Mouse (Mus musculus) liver, postnatal 0 days (tissue): ENCODE measurements at regions not wholly inside any gene's neighbourhood (a gene's known extent, or its start where the extent isn't known, plus 50 kb on each side); places are given as distances from the start of the nearest gene placed in this dataset.

Experiments used
- ATAC-seq: fragments of 200-750 bp; cut with Nextera tagmentation; 2 replicates; pipeline ENCODE4 v1.8.0; 2017; ENCODE audit warnings: mild to moderate bottlenecking, moderate library complexity
- DNase-seq: peaks from one replicate; pipeline ENCODE4 v3.0.0-alpha.2; 2016
- H3K27ac ChIP-seq: fragments of 300-500 bp; sonication (generic); 2 replicates; pipeline ENCODE4 v1.5.1; 2014; ENCODE audit warnings: antibody characterized with exemption, moderate library complexity, mild to moderate bottlenecking, low read depth
- H3K27me3 ChIP-seq: fragments of 300-500 bp; sonication (generic); 2 replicates; pipeline ENCODE4 v1.6.1; 2014; ENCODE audit warnings: low read length, control low read depth, mixed read lengths; ENCODE audit not compliant: insufficient read depth
- H3K36me3 ChIP-seq: fragments of 300-500 bp; sonication (generic); replicated peaks from 2 replicates; pipeline ENCODE4 v1.6.1; 2014; ENCODE audit warnings: mild to moderate bottlenecking, control low read depth, low read length, moderate library complexity, mixed read lengths; ENCODE audit not compliant: insufficient read depth
- H3K4me1 ChIP-seq: fragments of 300-500 bp; sonication (generic); 2 replicates; pipeline ENCODE4 v1.6.1; 2014; ENCODE audit warnings: antibody characterized with exemption, mild to moderate bottlenecking, control low read depth; ENCODE audit not compliant: insufficient read depth
- H3K4me2 ChIP-seq: fragments of 300-500 bp; sonication (generic); 2 replicates; pipeline ENCODE4 v1.6.1; 2014; ENCODE audit warnings: low read depth, mild to moderate bottlenecking, low read length, moderate library complexity, mixed read lengths
- H3K4me3 ChIP-seq: fragments of 300-500 bp; sonication (generic); 2 replicates; pipeline ENCODE4 v1.5.1; 2014; ENCODE audit warnings: low read depth, low read length
- H3K9ac ChIP-seq: fragments of 300-500 bp; sonication (generic); replicated peaks from 2 replicates; pipeline ENCODE4 v1.6.1; 2014; ENCODE audit warnings: mild to moderate bottlenecking, moderate library complexity
- H3K9me3 ChIP-seq: fragments of 300-500 bp; sonication (generic); 2 replicates; pipeline ENCODE4 v1.6.1; 2016; ENCODE audit warnings: mild to moderate bottlenecking, control low read depth, low read length, mixed read lengths
- CTCF ChIP-seq: sonication (generic); IDR thresholded peaks from 2 replicates; pipeline ENCODE4 v1.5.1; 2016; ENCODE audit warnings: antibody characterized with exemption, low read depth
- EP300 ChIP-seq: IDR thresholded peaks from 2 replicates; pipeline ENCODE4 v1.6.1; 2016; ENCODE audit warnings: antibody characterized with exemption, low read depth, mild to moderate bottlenecking
- WGBS: fragments of 180-500 bp; shearing (Covaris S2); extraction: QIAGEN DNeasy Blood & Tissue Kit; methylation state at CpG from one replicate; pipeline ENCODE4 v1.1.7; 2014; ENCODE audit not compliant: insufficient replicate concordance; 5-methylcytosine and 5-hydroxymethylcytosine counted together

DNA sequence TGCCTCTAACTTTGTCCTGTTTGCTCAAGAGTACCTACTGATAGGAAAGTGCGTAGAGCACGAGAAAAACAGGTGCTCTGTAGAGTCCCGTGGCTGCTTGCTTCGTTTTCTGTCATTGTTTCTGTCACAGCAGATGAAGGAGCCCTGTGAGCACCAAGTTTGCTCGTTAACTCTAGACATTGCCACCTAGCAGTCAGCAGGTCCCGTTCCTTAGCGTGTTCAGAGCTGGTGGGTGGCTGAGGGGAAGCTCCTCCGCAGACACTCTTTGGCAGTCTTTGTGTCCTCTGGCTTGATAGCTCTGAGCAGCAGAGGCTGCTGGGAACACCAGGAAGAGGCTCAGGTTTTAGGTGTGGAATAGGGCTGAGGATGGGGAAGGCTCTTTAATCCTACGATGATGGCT, 1063.8 kb downstream of the Car8 start:
- TF ChIP-seq EP300 (no peak), CTCF (no peak)
- DNase-seq = no peak
- Histone ChIP-seq H3K4me2 (no peak overlapping the region), H3K27me3 (no peaks in the 10 kb centered on the region), H3K4me1 (no peaks in the 10 kb centered on the region), H3K36me3 (no peaks in the 10 kb centered on the region), H3K9me3 (no peaks in the 10 kb centered on the region), H3K9ac (no peak overlapping the region), H3K4me3 (no peak overlapping the region), H3K27ac (no peak overlapping the region)
- 68% methylated on average over 9 of the region's 9 CpGs for WGBS
- no peak for ATAC-seq

DNA sequence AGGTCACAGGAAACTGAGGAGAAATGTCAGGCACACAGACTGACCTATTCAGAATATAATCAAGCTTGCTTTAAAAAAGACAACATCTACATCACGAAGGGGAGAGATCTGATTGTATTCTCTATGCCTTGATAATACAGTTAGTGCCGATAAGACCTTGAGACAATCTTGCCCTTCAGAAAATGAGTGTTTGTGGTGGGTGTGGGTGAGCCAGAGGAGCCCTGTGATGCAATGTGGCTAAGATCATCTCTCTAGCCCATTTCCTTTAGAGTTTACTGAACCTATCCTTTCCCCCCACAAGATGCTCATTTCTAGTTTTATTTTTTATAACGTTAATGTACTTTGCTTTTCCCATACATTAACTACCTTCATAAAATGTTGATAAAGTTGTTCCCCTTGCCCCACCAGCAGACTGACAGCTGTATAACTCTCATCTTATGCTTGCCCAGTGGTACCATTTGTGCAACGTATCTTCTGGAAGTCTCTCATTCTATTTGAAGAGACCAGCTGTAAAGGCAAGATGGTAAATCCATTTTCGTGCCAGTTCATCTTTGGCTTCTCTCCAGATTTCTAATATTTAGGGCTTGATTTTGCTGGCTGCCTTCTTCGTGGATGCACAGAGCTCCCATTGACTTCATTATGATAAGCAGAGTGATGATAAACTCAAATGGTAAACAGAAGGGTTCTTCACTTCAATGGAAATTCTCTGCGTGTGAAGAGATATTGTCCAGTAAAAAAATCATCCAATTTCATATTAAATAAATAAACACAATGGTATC, 1066.1 kb downstream of the Car8 start:
- Histone ChIP-seq H3K4me1 (no peaks in the 10 kb centered on the region), H3K4me3 (no peak overlapping the region), H3K27ac (no peak overlapping the region), H3K9me3 (no peaks in the 10 kb centered on the region), H3K4me2 (no peak overlapping the region), H3K9ac (no peak overlapping the region), H3K27me3 (no peaks in the 10 kb centered on the region), H3K36me3 (no peaks in the 10 kb centered on the region)
- WGBS = 72% methylated on average over 7 of the region's 7 CpGs
- TF ChIP-seq CTCF (no peak), EP300 (no peak)
- DNase-seq = no peak
- ATAC-seq = no peak

DNA sequence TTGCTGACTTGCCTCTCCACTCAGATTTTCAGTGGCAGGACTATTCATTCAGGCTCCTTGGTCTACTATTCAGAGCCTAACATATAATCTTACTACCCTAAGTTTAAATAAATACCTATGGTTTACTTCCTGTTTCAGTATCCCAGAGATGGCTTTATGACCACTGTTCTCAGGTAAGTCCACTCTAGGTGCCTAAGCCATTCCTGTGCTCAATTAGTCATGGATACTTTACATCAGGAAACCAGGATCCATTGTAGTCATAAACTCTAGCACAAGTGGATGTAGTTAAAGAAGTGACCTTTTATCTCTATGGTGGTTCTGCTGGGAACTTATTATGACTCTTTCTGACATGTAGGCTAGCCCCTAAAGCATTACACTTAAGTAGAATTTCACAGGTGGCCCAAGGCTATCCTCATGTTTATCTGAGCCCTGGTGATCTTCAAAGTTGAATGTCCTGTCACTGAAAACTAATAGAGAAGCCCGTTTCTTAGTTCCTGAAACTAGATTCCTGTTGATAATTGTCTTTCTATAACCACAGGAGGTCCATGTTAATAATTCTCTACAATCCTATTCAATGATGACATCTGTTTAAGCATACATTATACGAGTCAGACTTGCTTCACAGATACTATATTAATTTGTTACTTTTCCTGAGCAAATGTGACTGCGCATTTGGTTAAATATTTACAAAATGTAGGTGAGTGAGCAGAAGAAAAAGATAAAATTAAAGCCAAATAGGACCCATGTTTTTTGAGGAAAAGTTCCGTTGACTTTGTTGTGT, 1067.0 kb downstream of the Car8 start:
- DNase-seq (no peak), ATAC-seq (no peak)
- WGBS = 65% methylated on average over 4 of the region's 4 CpGs
- Histone ChIP-seq H3K9ac (no peak overlapping the region), H3K9me3 (no peaks in the 10 kb centered on the region), H3K4me1 (no peaks in the 10 kb centered on the region), H3K27ac (no peak overlapping the region), H3K27me3 (no peaks in the 10 kb centered on the region), H3K36me3 (no peaks in the 10 kb centered on the region), H3K4me3 (no peak overlapping the region), H3K4me2 (no peak overlapping the region)
- TF ChIP-seq CTCF = no peak

DNA sequence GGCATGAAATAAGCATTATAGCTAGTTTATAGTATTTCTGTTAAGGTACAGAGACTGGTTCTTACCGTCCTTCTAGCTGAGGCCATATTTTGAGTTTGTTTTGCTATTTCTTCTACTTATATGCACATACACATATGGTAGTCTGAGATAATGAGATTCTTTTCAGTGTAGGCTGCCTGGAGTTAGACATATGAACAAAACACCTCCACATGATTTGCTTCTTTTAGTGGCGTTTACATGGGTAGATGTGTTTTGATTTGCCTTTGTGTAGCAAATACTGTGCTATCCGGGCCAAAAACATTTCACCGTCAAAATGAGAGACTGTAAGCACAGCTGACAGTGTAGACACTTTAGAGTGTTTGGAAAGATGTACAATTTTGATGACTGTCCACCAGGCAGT, 1077.4 kb downstream of the Car8 start:
- ATAC-seq = no peak
- no peaks in the 10 kb centered on the region for H3K9me3 ChIP-seq

DNA sequence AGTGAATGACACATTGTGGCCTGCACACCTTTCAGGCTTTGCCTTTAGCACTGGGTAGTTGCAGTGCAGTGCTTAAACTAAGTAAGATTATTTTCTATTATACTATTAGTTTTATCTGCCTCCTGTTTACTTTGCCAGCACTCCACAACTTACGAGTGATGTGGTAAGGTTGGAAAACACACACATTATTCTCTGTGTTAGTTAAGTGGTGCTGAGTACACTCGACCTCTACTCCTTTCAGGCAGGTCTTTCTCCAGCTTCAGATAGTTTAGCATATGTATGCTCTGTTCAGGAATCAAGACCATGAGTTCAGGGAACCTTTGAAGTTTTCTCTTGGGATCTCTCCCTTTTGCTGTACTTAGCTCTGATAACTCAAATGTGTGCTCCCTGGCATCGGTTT, 1081.0 kb downstream of the Car8 start:
- Histone ChIP-seq H3K36me3 (no peaks in the 10 kb centered on the region), H3K4me1 (no peaks in the 10 kb centered on the region), H3K9me3 (no peaks in the 10 kb centered on the region), H3K4me2 (no peak overlapping the region), H3K27ac (no peak overlapping the region), H3K27me3 (no peaks in the 10 kb centered on the region), H3K9ac (no peak overlapping the region), H3K4me3 (no peak overlapping the region)
- TF ChIP-seq CTCF (no peak), EP300 (no peak)
- ATAC-seq (no peak), DNase-seq (no peak)
- WGBS = 61% methylated on average over 3 of the region's 3 CpGs

More for the DNA sequence above, 1077.4 kb downstream of the Car8 start:
- TF ChIP-seq CTCF = no peak
- TF ChIP-seq EP300 = no peak
- WGBS = 85% methylated on average over 4 of the region's 4 CpGs
- no peaks in the 10 kb centered on the region for H3K4me1 ChIP-seq
- no peak overlapping the region for H3K9ac ChIP-seq
- no peak overlapping the region for H3K4me2 ChIP-seq
- DNase-seq = no peak
- no peak overlapping the region for H3K27ac ChIP-seq
- H3K4me3 ChIP-seq = no peak overlapping the region
- H3K36me3 ChIP-seq = no peaks in the 10 kb centered on the region
- no peaks in the 10 kb centered on the region for H3K27me3 ChIP-seq

DNA sequence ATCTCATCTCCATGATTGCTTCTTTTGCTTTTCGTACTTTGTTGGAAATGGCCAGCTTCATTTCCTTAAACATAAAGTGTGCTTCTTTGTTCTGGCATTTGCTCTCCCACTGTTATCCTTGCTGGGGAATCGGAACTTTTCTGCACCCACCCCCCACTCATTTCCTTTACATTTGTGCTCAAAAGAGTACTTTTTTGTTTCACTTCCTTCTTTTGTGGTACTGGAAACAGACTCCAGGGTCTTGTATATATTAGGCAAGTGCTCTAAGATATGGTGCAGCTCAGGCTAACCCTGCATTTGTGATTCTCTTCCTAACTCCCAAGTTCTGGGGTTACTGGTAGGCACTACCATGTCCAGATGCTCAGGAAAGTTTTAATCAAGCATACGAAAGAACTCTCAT, 1084.6 kb downstream of the Car8 start:
- H3K9me3 ChIP-seq = no peaks in the 10 kb centered on the region
- H3K36me3 ChIP-seq = no peaks in the 10 kb centered on the region
- no peaks in the 10 kb centered on the region for H3K4me1 ChIP-seq
- H3K4me2 ChIP-seq = no peak overlapping the region
- H3K9ac ChIP-seq = no peak overlapping the region
- H3K27me3 ChIP-seq = no peaks in the 10 kb centered on the region
- 65% methylated on average over 3 of the region's 3 CpGs for WGBS
- no peak for ATAC-seq
- H3K4me3 ChIP-seq = no peak overlapping the region
- no peak for DNase-seq
- TF ChIP-seq EP300 = no peak
- TF ChIP-seq CTCF = no peak
- H3K27ac ChIP-seq = no peak overlapping the region
